Mouse (Mus musculus): ENCODE data around the gene Gm3460. TPM values are rescaled to one million over a fixed set of nuclear protein-coding genes. Genes with fewer than 3 reads are reported as not detected.

Gm3460 gene
- not detected for polyA plus RNA-seq (2014; fragmentation: Illumina TruSeq; extraction: RNeasy Lipid Tissue Mini Kit (QIAGEN cat#74804); ENCODE audit: low read depth, low replicate concordance)

DNA sequence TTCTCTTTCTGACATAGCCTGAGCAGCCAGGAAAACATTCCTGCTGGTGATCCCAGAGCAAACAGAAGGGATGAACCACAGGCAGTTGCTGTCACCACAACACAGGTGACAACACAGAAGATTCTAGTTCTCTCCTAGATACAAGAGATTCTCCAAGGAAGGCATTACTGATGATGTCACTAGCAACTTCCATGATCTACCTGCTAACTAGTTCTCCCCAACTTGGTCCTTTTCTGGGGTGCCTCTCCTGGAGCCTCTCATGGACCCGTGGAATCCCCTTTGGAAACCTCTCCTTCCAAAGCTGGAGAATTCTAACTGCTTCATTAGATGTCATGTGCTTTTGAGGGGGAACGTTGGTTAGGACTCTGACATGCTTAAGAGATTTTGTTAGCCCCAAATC, at the start of gene Gm3460:
Gm3460 (minus strand) TSS at position 101 of the 400 bp plus-strand sequence.

DNA sequence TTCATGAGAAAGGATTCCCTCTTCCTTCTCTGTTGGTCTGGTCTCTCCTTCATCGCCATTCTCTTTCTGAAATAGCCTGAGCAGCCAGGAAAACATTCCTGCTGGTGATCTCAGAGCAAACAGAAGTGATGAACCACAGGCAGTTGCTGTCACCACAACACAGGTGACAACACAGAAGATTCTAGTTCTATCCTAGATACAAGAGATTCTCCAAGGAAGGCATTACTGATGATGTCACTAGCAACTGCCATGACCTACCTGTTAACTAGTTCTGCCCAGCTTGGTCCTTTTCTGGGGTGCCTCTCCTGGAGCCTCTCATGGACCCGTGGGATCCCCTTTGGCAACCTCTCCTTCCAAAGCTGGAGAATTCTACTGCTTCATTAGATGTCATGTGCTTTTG, 31.7 kb downstream of the Gm3460 start, which contains the start of gene Gm3629:
Gm3629 (minus strand) TSS at position 101 of the 400 bp plus-strand sequence.

Other genes starting within 250 kb of the Gm3460 start
- gene Gm16440, start 232.1 kb downstream of the Gm3460 start, polyA plus RNA-seq (2014; fragmentation: Illumina TruSeq; extraction: RNeasy Lipid Tissue Mini Kit (QIAGEN cat#74804); ENCODE audit: low read depth, low replicate concordance) = not detected
- not detected for gene Gm3591, start 209.9 kb downstream of the Gm3460 start, polyA plus RNA-seq (2014; fragmentation: Illumina TruSeq; extraction: RNeasy Lipid Tissue Mini Kit (QIAGEN cat#74804); ENCODE audit: low read depth, low replicate concordance)
- gene Gm3594, start 177.8 kb downstream of the Gm3460 start, polyA plus RNA-seq (2014; fragmentation: Illumina TruSeq; extraction: RNeasy Lipid Tissue Mini Kit (QIAGEN cat#74804); ENCODE audit: low read depth, low replicate concordance) = not detected
- not detected for gene Gm8356, start 85.1 kb downstream of the Gm3460 start, polyA plus RNA-seq (2014; fragmentation: Illumina TruSeq; extraction: RNeasy Lipid Tissue Mini Kit (QIAGEN cat#74804); ENCODE audit: low read depth, low replicate concordance)
- gene Gm3629, start 31.8 kb downstream of the Gm3460 start, polyA plus RNA-seq (2014; fragmentation: Illumina TruSeq; extraction: RNeasy Lipid Tissue Mini Kit (QIAGEN cat#74804); ENCODE audit: low read depth, low replicate concordance) = 0.28 TPM
- not detected for gene Gm10251, start 61.8 kb upstream of the Gm3460 start, polyA plus RNA-seq (2014; fragmentation: Illumina TruSeq; extraction: RNeasy Lipid Tissue Mini Kit (QIAGEN cat#74804); ENCODE audit: low read depth, low replicate concordance)
- gene Gm8050, start 97.8 kb upstream of the Gm3460 start, polyA plus RNA-seq (2014; fragmentation: Illumina TruSeq; extraction: RNeasy Lipid Tissue Mini Kit (QIAGEN cat#74804); ENCODE audit: low read depth, low replicate concordance) = not detected
- gene Gm3636, start 119.9 kb upstream of the Gm3460 start, polyA plus RNA-seq (2014; fragmentation: Illumina TruSeq; extraction: RNeasy Lipid Tissue Mini Kit (QIAGEN cat#74804); ENCODE audit: low read depth, low replicate concordance) = 7.3 TPM
- not detected for gene Gm8362, start 152.0 kb upstream of the Gm3460 start, polyA plus RNA-seq (2014; fragmentation: Illumina TruSeq; extraction: RNeasy Lipid Tissue Mini Kit (QIAGEN cat#74804); ENCODE audit: low read depth, low replicate concordance)
- not detected for gene Gm3642, start 217.9 kb upstream of the Gm3460 start, polyA plus RNA-seq (2014; fragmentation: Illumina TruSeq; extraction: RNeasy Lipid Tissue Mini Kit (QIAGEN cat#74804); ENCODE audit: low read depth, low replicate concordance)

Measured in sigmoid colon, adult 10 weeks (tissue).